Mouse (Mus musculus): ENCODE results near the gene Foxk1. TPM values are rescaled to one million over a fixed set of nuclear protein-coding genes. Genes with fewer than 3 reads are reported as not detected.

Gene Foxk1
- polyA plus RNA-seq, 1 experiment from 2014 or later = 3.3 TPM

- Histone ChIP-seq H3K4me3 (no peak overlapping the region), H3K27ac (no peak overlapping the region; the same call in 1 of the 2 replicates), H3K4me1 (peaks cover 88% of the 10 kb centered on the region), H3K27me3 (ENCODE audit: insufficient read depth, poor library complexity, severe bottlenecking) (no peaks in the 10 kb centered on the region), H3K36me3 (0 out of 2 replicates have a peak, but pooled peaks cover 3% of the 10 kb centered on the region), H3K9me3 (no peaks in the 10 kb centered on the region)
- DNase-seq (ENCODE audit: low spot score) = no peak
- WGBS = 80% methylated on average over 6 of the region's 6 CpGs
Measured at GRCm38 (mm10) chr5:142428691-142429090, 27.4 kb downstream of the Foxk1 start.

- Histone ChIP-seq H3K9me3 (no peaks in the 10 kb centered on the region), H3K4me3 (no peak overlapping the region), H3K27ac (peak overlapping the region; percentile 42; the same call in 1 of the 2 replicates), H3K27me3 (ENCODE audit: insufficient read depth, poor library complexity, severe bottlenecking) (no peaks in the 10 kb centered on the region), H3K36me3 (peaks cover 18% of the 10 kb centered on the region), H3K4me1 (peaks cover 67% of the 10 kb centered on the region)
- no peak for DNase-seq (ENCODE audit: low spot score)
- WGBS = 79% methylated on average over 12 of the region's 12 CpGs
Measured at GRCm38 (mm10) chr5:142431029-142431428, 29.7 kb downstream of the Foxk1 start.

DNA sequence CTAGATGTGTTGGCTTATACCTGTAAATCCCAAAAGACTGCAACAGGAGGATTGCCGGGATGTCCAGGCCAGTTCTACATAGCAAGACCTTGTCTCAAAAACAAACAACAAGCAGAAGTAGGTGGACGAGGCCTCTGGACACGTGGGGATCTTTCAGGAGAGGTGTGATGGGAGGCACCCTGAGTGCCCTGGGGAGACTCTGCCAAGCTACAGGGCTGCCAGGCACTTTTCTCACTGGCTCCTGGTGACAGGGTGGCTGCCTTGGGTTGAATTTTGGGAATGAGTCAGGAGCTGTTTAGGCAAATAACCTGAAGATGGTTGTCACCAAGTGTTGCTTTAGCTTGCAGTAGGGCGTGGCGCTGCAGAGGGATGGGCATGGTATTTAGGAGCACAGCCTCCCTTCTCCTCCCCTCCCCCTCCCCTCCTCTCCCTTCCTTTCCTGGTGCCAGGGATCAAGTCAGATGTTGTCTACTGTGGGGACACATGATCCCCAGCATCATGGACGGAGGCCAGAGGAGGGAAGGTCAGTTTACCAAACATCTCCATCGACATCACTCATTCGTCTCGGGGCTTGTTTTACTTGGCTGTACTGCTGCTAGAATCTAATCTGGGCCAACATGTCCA is 30.6 kb downstream of the Foxk1 start:
- H3K9me3 ChIP-seq = no peaks in the 10 kb centered on the region
- no peak overlapping the region for H3K4me3 ChIP-seq
- H3K36me3 ChIP-seq = peaks cover 26% of the 10 kb centered on the region
- peak overlapping the region; percentile 65; the same call in 1 of the 2 replicates for H3K27ac ChIP-seq
- peaks cover 58% of the 10 kb centered on the region for H3K4me1 ChIP-seq
- DNase-seq (ENCODE audit: low spot score) = no peak
- 69% methylated on average over 9 of the region's 9 CpGs for WGBS
- H3K27me3 ChIP-seq (ENCODE audit: insufficient read depth, poor library complexity, severe bottlenecking) = no peaks in the 10 kb centered on the region

- Histone ChIP-seq H3K27ac (peak overlapping the region; percentile 65; the same call in 1 of the 2 replicates), H3K36me3 (peaks cover 26% of the 10 kb centered on the region), H3K4me3 (no peak overlapping the region), H3K4me1 (peaks cover 51% of the 10 kb centered on the region), H3K9me3 (no peaks in the 10 kb centered on the region), H3K27me3 (ENCODE audit: insufficient read depth, poor library complexity, severe bottlenecking) (no peaks in the 10 kb centered on the region)
- DNase-seq (ENCODE audit: low spot score) = no peak
- 77% methylated on average over 4 of the region's 4 CpGs for WGBS
Measured at GRCm38 (mm10) chr5:142432695-142433094, 31.4 kb downstream of the Foxk1 start.

GRCm38 (mm10) chr5:142434052-142434451 is 32.8 kb downstream of the Foxk1 start:
- Histone ChIP-seq H3K9me3 (no peaks in the 10 kb centered on the region), H3K4me1 (peaks cover 52% of the 10 kb centered on the region), H3K27ac (no peak overlapping the region), H3K4me3 (no peak overlapping the region), H3K27me3 (ENCODE audit: insufficient read depth, poor library complexity, severe bottlenecking) (no peaks in the 10 kb centered on the region), H3K36me3 (peaks cover 36% of the 10 kb centered on the region)
- 92% methylated on average over 5 of the region's 5 CpGs for WGBS
- DNase-seq (ENCODE audit: low spot score) = no peak

DNA sequence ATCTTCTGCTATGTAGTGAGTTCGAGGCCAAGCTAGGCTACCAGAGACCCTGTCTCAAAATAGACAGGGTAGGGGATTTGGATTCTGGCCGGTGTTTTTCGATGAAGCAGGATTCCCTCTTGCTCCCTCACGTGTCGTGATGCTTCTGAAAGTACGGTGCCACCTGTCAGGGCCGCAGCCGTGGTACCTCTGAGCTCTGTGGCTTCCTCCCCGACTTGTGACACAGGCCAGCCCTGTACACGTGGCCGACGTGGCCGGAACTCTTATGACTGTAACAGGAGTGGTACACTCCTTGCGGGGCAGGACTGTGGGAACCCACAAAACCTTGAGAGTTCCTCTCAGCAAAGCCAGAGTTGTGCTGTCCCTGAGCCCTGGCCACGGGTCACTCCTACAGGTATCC is 34.4 kb downstream of the Foxk1 start:
- WGBS = 96% methylated on average over 15 of the region's 15 CpGs
- H3K27ac ChIP-seq = no peak overlapping the region
- H3K4me3 ChIP-seq = no peak overlapping the region
- peaks cover 59% of the 10 kb centered on the region for H3K4me1 ChIP-seq
- no peaks in the 10 kb centered on the region for H3K27me3 ChIP-seq (ENCODE audit: insufficient read depth, poor library complexity, severe bottlenecking)
- no peak for DNase-seq (ENCODE audit: low spot score)
- H3K9me3 ChIP-seq = no peaks in the 10 kb centered on the region
- peaks cover 36% of the 10 kb centered on the region for H3K36me3 ChIP-seq

DNA sequence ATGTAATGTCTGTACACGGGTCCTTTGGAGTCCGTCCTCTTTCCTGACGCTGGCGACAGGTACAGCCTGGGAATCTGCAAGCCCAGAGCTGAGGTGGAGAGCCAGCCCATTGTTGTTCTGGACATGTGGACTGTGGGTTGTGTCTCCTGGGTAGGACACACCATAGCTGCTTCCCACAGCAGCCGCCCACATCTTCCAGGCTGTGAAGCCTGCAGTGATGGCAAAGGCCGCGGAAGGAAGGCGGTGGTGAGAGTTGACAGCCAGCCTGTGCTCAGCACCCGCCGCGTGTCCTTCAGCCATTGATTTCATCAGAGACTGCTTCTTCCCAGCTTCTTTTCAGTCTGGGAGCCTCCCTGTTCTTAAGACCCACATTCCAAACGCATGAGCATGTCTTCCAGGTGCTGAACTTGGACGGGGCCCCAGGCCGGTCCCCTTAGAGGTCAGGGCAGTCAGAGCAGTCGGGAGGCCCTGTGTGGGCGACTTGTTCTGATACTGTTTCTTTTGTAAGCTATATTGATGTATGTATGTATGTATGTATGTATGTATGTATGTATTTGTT is 37.2 kb downstream of the Foxk1 start:
- no peaks in the 10 kb centered on the region for H3K9me3 ChIP-seq
- H3K36me3 ChIP-seq = peaks cover 33% of the 10 kb centered on the region
- 81% methylated on average over 16 of the region's 16 CpGs for WGBS
- no peak overlapping the region for H3K4me3 ChIP-seq
- peaks cover 58% of the 10 kb centered on the region for H3K4me1 ChIP-seq
- H3K27me3 ChIP-seq (ENCODE audit: insufficient read depth, poor library complexity, severe bottlenecking) = no peaks in the 10 kb centered on the region
- DNase-seq (ENCODE audit: low spot score) = no peak
- H3K27ac ChIP-seq = peak overlapping the region; percentile 65

DNA sequence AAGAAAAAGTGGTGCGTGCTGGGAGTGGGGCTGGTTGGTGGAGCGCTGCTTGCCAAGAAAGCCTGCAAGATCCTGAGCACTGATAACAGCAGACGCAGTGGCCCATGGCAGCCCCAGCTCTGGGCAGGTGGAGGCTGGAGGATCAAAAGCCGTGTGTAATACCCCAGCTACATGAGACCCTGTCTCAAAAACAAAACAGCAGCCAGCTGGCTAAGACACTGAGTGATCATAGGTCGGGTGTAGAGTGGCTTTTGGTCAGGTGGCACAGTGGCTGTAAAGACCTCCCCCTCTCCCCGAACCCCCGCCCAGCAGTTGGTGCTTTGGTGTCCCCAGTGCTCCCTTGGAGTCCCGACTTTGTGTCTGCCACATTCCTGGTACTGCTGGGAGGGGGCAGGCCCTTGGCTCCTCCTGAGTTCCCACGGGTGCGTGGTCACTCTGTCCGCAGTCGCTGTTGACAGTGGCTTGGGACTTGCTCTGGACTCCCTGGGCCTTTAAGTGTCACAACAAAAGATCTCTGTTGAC is 38.7 kb downstream of the Foxk1 start:
- Histone ChIP-seq H3K27ac (peak overlapping the region; percentile 93), H3K4me1 (peaks cover 68% of the 10 kb centered on the region), H3K36me3 (peaks cover 29% of the 10 kb centered on the region), H3K27me3 (ENCODE audit: insufficient read depth, poor library complexity, severe bottlenecking) (no peaks in the 10 kb centered on the region), H3K9me3 (no peaks in the 10 kb centered on the region), H3K4me3 (peak overlapping the region; percentile 59)
- no peak for DNase-seq (ENCODE audit: low spot score)
- 2% methylated on average over 12 of the region's 12 CpGs for WGBS

- H3K36me3 ChIP-seq = peaks cover 23% of the 10 kb centered on the region
- H3K9me3 ChIP-seq = no peaks in the 10 kb centered on the region
- H3K27ac ChIP-seq = peak overlapping the region; percentile 93
- H3K27me3 ChIP-seq (ENCODE audit: insufficient read depth, poor library complexity, severe bottlenecking) = no peaks in the 10 kb centered on the region
- peaks cover 74% of the 10 kb centered on the region for H3K4me1 ChIP-seq
- peak; percentile 99 for DNase-seq (ENCODE audit: low spot score)
- peak overlapping the region; percentile 59 for H3K4me3 ChIP-seq
- WGBS = 1% methylated on average over 19 of the region's 19 CpGs
Measured at GRCm38 (mm10) chr5:142440451-142441147, 39.3 kb downstream of the Foxk1 start.

GRCm38 (mm10) chr5:142441332-142442044 is 40.2 kb downstream of the Foxk1 start:
- H3K4me3 ChIP-seq = peak overlapping the region; percentile 59
- peaks cover 14% of the 10 kb centered on the region for H3K36me3 ChIP-seq
- peaks cover 82% of the 10 kb centered on the region for H3K4me1 ChIP-seq
- DNase-seq (ENCODE audit: low spot score) = no peak
- peak overlapping the region; percentile 93 for H3K27ac ChIP-seq
- no peaks in the 10 kb centered on the region for H3K9me3 ChIP-seq
- WGBS = 60% methylated on average over 22 of the region's 22 CpGs
- H3K27me3 ChIP-seq (ENCODE audit: insufficient read depth, poor library complexity, severe bottlenecking) = no peaks in the 10 kb centered on the region

GRCm38 (mm10) chr5:142442045-142442440 is 40.7 kb downstream of the Foxk1 start:
- DNase-seq (ENCODE audit: low spot score) = no peak
- no peaks in the 10 kb centered on the region for H3K27me3 ChIP-seq (ENCODE audit: insufficient read depth, poor library complexity, severe bottlenecking)
- peaks cover 10% of the 10 kb centered on the region; the same call in 1 of the 2 replicates for H3K36me3 ChIP-seq
- 81% methylated on average over 7 of the region's 7 CpGs for WGBS
- H3K9me3 ChIP-seq = no peaks in the 10 kb centered on the region
- H3K4me3 ChIP-seq = no peak overlapping the region
- H3K27ac ChIP-seq = peak overlapping the region; percentile 93
- H3K4me1 ChIP-seq = peaks cover 83% of the 10 kb centered on the region

GRCm38 (mm10) chr5:142443514-142443913 is 42.2 kb downstream of the Foxk1 start:
- no peaks in the 10 kb centered on the region for H3K9me3 ChIP-seq
- WGBS = 79% methylated on average over 15 of the region's 15 CpGs
- 0 out of 2 replicates have a peak, but pooled peaks cover 4% of the 10 kb centered on the region for H3K36me3 ChIP-seq
- DNase-seq (ENCODE audit: low spot score) = no peak
- H3K4me1 ChIP-seq = peaks cover 90% of the 10 kb centered on the region
- no peak overlapping the region for H3K4me3 ChIP-seq
- 0 out of 2 replicates have a peak overlapping the region, but pooled peaks have one; percentile 44 for H3K27ac ChIP-seq
- no peaks in the 10 kb centered on the region for H3K27me3 ChIP-seq (ENCODE audit: insufficient read depth, poor library complexity, severe bottlenecking)

Data from heart, embryonic 10.5 days (tissue).